Mouse (Mus musculus) heart, postnatal 0 days (tissue): ENCODE data around the gene Runx3.

Experiments used
- CTCF ChIP-seq: IDR thresholded peaks from 2 replicates; pipeline ENCODE4 v1.5.1; 2016; ENCODE audit warnings: antibody characterized with exemption, control low read depth, low read depth
- EP300 ChIP-seq: IDR thresholded peaks from 2 replicates; pipeline ENCODE4 v1.6.1; 2016; ENCODE audit warnings: antibody characterized with exemption, low read depth

DNA sequence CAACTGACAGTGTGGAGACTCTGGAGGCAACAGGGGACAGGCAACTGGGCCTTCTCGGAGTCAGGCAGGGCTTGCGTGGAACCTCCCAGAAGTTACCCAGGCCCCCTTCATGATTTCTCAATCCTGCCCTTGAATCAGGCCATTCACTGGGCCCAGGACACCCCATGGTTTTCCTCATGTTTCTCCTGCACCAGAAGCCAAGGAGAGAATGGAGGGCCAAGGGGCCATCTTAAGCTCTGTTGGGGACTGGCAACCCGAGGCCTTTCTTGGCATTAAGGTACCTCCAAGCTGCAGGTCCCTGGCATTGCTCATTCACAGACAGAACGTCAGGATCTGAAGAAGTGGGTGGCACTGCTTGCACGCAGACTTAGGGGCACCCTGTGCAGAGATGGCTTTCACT, 3.3 kb downstream of the Runx3 start:
- TF ChIP-seq CTCF: no peak
- TF ChIP-seq EP300: no peak
